Mouse (Mus musculus) right cerebral cortex, postnatal 14 days (tissue): ENCODE data around the gene Stub1.

Experiments
- DNase-seq: peaks from one replicate; pipeline ENCODE4 v3.0.0; 2022

Stub1 gene

DNA sequence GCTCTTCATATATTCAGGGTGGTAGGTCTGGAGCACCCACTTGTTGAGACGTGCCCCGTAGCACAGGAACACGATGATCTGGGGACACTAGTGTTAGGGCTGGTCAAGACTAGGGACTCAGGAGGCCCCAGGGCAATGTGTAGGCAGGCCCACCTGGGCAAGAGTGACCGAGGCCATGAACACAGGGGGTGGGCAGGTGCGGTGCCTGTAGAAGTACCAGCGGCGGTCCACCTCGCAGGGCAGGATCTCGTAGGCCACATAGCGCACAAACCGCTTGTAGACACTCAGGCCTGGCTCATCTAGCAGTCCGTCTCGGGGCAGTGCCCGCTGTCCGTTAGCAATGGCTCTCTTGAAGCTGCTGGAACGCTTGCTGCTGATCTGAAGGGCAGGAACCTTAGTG is 2.6 kb upstream of the Stub1 start:
- DNase-seq: no peak

DNA sequence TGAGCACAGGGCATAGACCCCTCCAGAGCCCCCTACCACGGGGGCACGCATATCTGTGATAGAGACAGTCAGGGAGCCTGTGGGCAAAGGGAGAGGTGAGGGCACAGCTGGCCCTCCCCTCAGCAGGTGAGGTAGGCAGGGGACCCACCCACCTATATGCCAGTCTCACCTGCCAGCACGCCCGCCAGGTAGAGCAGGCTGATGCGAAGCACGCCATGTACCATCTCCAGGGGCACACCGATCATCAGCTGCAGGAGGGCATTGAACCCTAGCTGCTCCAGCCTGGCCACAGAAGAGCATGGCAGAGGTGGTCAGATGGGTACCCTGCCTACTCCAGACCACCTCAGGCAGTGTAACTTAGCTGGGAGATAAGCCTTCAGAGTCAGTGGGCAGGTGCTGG is 2.1 kb upstream of the Stub1 start:
- no peak for DNase-seq

DNA sequence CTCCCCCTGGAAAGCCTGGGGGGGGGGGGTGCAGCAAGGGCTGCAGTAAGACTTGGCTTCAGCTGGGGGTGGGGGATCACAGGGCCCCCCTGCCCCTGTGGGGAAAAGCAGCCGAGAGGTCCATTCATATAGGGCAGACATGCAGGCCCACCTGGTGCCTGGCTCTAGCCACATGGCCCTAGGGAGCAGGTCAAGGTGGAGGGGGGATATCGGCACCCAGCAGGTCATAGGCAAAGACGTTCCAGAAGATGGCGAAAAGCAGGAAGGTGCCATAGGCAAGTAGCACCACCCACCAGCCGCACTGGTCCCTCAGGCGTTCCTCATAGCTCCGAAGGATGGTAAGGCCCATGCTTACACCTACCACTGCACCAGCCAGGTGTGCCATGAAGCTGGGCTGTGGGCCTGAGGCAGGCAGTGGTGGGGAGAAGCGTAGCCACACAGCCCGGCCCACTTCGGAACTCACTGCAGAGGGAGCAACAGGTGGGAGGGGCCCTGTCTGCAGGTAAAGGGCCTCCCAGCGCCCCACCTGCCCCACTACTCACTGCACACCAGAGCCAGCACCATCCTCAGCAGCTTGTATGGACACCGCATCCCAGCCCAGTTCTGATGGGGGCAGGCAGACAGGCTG is 1.5 kb upstream of the Stub1 start:
- no peak for DNase-seq

GRCm38 (mm10) chr17:25833961-25834594 is 874 bp upstream of the Stub1 start:
- no peak for DNase-seq

DNA sequence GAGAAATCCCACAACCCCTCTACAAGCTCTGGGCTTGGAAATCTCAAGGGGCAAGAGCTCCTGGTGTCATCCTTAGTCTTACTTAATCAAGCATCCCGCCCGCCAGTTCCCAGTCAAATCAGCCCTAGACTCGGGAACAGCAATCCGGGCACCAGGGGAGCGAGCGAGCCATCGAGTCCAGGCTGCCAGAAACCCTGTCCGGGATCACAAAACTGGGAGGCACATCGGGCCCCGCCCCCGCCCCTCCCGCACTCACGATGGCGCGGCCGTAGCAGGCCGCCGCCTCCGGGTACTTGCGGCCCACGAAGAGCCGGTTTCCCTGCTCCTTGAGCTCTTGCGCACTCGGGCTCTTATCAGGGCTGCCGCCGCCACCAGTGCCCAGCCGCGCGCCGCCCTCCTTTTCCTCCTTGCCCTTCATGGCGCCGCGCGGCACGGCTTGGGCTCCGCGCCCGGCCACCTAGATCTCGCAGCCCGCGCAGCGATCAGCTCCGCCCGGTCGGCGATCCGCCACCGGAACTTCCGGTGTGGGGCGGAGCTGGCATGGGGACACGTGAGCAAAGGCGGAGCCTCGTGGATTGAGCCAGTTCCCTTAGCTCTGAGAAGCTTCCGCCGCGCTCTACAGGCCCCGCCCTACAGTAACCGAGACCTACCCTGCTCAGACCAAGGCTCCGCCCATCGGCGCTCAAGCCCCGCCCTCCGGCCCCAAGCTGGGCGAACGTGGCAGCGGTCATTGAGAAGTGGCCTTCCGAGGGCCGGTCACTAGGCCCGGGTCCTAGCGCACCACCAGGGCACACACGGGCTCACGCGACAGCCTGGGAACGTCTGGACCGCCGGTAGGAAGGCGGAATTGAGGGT is 541 bp downstream of the Stub1 start:
- peak; percentile 97 for DNase-seq

DNA sequence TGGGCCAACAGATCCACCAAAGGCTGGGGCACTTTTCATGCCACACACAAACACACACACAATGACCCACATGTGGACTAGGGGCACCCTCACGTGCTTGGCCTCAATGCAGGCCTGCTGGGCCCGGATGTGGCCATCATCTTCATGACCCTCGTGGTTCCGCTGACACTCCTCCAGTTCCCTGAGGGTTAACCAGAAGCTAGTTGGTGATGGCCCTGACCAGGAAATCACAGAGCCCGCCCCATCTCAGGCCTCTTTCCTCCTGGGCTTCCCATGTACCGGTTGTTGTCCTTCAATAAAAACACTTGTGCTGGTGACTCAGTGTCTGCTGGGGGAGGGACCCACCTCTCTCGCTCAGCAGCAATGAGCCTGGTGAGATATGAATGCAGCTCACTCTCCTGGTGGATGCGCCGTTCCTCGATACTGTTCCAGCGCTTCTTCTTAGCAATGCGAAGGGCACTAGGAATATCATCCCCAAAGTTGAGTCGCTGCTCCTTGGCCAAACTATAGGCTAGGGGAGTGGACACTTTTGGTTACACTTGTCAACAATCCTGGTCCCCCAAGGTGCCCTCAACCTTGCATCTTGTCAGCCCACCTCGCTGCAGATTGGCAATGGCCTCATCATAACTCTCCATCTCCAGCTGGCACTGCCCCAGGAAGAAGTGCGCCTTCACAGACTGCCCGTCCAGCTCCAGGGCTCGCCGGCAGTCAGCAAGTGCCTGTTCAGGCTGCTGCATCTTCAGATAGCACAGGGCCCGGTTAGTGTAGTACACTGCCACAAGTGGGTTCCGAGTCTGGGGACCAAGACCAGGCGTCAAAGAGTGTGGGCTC is 1.5 kb downstream of the Stub1 start:
- peak; percentile 58 for DNase-seq

- DNase-seq: no peak
These were observed 2.3 kb downstream of the Stub1 start for GRCm38 (mm10) chr17:25830806-25831431.

DNA sequence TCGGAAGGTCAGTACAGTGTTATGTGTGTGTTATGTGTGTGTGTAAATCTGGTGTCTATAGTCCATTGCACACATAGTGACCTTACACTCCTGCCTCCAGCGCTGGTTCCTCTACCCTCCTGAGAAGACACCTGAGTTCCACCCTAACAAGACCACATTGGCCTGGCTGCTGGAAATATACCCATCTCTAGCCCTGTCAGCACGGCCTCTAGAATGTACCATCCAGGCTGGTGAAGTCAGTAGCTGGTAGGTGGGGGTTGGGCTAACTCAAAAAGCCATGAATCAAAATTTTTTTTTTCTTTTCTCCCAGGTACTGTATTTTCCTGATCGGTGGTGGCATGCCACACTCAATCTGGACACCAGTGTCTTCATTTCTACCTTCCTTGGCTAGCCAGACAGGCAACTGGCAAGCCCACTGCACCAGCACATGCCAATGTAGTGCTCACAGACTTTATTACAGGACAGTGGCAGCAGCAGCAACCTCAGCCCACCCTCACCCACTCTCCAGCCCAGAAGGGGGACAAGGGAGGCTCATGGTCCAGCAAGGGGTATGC is 2.9 kb downstream of the Stub1 start:
- DNase-seq: no peak

DNA sequence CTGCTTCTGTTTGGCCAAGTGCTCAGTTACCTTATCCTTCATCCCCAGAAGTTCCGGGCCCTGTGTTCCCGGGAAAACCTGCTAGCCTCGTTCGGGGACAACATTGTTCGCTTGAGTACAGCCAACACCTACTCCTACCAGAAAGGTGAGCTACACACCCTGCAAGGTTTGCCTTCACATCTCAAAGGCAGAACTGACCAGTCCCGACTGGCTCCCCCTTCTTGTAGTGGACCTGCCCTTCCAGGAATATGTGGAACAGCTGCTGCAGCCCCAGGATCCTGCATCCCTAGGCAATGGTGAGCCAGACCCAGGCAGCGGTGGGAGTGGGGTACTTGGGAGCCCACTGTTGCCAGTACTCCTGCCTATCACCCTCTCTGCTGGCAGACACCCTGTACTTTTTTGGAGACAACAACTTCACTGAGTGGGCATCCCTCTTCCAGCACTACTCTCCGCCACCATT is 3.6 kb downstream of the Stub1 start:
- DNase-seq: no peak

- DNase-seq: peak; percentile 86
These were observed 4.3 kb downstream of the Stub1 start, which contains the start of gene Jmjd8 for GRCm38 (mm10) chr17:25828712-25829557. Gene Jmjd8 (plus strand): TSS chr17:25828867.

- DNase-seq: no peak
These were observed 5.0 kb downstream of the Stub1 start for GRCm38 (mm10) chr17:25828223-25828594.

DNA sequence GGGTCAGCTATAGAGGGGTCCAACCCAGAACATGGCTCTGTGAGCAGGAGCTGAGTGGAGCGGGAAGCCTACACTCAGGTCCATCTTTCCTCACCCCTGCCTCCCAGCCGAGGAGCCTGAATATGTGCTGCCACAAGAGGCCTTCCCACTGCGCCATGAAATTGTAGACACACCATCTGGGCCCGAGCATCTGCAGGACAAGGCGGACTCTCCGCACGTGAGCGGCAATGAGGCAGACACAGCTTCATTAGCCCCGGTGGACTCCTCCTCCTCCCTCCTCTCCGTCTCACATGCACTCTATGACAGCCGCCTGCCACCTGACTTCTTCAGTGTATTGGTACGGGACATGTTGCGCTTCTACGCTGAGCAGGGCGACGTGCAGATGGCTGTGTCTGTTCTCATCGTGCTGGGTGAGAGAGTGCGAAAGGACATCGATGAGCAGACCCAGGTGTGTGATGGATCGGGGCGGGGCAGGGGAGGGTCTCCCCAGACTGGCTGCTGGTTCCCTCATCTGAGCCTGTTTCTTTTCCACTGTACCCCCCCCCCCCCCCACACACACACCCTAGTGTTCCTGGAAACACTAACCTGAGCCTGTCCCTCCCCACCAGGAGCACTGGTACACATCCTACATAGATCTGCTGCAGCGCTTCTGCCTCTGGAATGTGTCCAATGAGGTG is 5.5 kb downstream of the Stub1 start:
- no peak for DNase-seq

DNA sequence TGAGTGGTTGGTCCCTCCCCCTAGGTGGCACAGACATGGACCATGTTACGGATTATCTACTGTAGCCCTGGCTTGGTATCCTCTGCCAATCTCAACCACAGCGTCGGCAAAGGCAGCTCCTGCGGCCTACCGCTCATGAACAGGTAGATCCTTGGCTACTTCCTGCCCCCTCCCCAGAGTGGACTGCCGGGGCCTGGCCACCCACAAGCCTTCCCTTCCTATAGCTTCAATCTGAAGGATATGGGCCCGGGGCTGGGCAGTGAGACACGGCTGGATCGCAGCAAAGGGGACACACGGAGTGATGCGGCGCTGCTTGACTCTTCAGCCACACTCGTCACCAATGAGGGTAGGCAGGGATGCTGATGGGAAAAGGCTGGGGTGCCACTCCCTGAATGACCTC is 6.2 kb downstream of the Stub1 start:
- no peak for DNase-seq

DNA sequence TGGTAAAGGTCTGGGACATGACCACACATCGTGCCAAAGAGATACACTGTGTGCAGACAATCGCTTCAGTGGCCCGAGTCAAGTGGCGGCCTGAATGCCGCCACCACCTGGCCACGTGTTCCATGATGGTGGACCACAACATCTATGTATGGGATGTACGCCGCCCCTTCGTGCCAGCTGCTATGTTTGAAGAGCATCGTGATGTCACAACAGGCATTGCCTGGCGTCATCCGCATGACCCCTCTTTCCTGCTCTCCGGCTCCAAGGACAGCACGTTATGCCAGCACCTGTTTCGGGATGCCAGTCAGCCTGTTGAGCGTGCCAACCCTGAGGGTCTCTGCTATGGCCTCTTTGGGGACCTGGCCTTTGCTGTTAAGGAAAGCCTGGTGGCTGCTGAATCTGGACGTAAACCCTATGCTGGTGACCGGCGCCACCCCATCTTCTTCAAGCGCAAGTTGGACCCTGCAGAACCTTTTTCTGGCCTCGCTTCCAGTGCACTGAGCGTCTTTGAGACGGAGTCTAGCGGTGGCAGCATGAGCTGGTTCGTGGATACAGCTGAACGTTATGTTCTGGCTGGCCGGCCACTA is 7.1 kb downstream of the Stub1 start:
- DNase-seq: no peak

DNA sequence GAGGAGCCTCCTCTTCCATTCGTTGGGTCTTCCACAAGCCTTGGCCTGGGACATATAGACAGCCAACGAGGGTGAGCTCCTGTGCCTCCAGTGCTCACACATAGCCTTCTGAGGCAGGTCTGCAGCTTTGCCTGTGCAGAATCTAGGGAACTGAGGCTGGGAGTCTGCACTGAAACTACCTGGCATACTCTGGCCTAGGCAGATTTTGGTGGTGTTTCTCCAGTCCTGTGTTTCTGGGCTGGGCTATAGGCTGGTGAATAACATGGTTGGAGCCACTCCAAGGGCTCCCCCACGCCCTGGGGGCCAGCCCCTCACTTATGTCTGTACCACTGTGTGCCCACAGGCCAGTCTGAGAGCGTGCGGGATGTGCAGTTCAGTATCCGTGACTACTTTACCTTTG is 7.9 kb downstream of the Stub1 start:
- no peak for DNase-seq

DNA sequence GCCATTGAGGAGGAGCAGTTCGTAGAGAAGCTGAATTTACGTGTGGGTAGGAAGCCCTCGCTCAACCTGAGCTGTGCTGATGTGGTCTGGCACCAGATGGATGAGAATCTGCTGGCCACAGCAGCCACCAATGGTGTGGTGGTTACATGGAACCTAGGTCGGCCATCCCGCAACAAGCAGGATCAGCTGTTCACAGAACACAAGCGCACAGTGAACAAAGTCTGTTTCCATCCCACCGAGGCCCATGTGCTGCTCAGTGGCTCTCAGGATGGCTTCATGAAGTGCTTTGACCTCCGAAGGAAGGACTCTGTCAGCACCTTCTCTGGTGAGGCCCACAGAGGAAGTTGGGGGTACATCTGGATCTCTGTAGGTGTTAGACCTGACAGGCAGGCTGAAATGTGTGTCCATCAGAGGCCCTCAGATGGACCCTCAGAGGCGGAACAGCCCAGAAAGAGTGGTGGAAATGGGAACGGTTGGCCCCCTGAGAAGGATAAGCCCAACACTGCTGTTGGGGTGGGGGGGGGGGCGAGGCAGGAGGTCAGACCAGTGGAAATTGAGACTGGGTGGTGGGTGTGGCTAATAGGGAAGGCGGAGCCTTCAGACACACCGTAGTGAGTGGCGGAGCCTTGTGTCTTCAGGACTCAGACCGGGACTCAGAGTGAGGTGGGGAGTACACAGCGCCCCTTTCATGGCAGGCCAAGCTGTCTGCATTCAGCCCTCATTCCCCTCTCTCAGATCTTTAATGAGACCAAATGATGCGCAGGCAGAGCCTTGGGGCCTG is 8.7 kb downstream of the Stub1 start:
- DNase-seq: no peak

GRCm38 (mm10) chr17:25823452-25823851 is 9.8 kb downstream of the Stub1 start, which contains the start of gene Wdr24:
Gene Wdr24 (plus strand): TSS chr17:25823627.
- peak; percentile 59 for DNase-seq

DNA sequence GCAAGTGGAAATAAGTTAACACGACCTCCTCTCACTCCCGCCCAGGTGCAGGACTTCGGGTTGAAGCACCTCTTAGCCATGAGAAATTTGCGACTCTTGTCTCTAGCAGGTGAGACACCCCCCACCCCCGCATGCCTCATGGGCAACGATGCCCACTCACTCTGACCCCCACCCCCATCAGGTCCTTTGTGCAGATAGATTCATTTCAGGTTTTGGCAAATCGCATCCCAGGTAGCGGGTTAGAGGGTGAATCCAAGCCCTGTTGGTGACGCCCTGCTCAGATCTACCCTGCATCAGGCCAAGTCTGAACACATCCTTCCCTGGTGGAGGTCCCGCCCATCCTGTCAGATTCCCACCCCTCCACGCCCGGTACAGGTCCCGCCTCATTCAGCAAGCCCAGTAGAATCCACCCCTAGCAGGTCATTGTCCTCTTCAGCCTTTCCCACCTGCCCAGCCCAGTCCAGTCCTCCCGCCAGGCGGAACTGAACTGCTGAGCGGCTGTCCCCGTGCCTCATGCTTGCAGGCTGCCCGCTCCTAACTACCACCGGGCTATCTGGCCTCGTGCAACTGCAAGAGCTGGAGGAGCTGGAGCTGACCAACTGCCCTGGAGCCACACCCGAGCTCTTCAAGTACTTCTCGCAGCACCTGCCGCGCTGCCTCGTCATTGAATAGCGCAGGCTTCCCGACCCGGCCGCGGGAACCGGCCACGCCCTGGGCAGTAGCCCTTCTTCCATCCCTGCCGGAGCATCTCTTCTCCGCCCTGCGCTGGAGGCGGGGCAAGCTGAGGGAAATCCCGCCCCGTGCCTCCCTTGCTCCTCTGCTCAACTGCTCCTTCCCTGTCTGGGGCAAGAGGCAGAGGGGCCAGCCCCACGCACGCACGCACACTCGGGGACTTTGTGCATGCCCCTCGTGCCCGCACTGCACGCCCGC is 14.1 kb downstream of the Stub1 start:
- no peak for DNase-seq
